11 mouse cellular contexts compared by ENCODE assay signal in the genomic region with DNA sequence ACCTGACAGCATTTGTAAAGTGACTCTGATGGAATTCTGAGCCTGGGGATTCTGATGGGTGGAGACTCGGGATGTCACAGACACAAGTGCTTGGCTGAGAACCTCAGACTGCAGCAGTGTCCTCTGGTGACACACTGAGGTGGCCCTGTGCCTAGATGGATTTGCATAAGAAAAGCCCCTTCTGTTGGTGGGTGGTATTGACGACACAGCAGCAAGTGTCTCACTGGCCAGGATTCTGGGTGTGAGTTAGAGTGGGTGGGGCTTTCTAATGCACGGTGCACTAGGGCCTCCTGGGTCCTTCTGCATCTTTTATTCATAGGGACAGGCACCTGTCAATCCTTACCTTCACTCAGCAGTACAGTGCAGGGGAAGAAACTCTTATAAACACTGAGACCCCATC.
DNase-seq lines count a peak whose midpoint lies in the region; ATAC-seq lines count a peak whose summit lies in the region.
"Had no signal": no experiment of that assay in that cellular context is flagged by ENCODE, and none has a peak within 500 bp of the region (broad histone marks: within the 10 kb centered on the region; RNA-seq: fewer than 3 reads in every experiment).

No protein-coding gene starts in this region.

- H3K9ac ChIP-seq in forebrain, embryonic 12.5 days, result no peak overlapping the region
- no peak overlapping the region for H3K9ac ChIP-seq in hindbrain, embryonic 15.5 days
- H3K9ac ChIP-seq: limb, embryonic 12.5 days had no signal

- H3K4me1 ChIP-seq in forebrain, embryonic 12.5 days, result peaks cover 46% of the 10 kb centered on the region
- peaks cover 77% of the 10 kb centered on the region for H3K4me1 ChIP-seq in hindbrain, embryonic 15.5 days (replicated peaks)

- no peak overlapping the region for H3K27ac ChIP-seq in forebrain, embryonic 12.5 days
- H3K27ac ChIP-seq in hindbrain, embryonic 15.5 days (replicated peaks), result no peak overlapping the region
- H3K27ac ChIP-seq: limb, embryonic 12.5 days had no signal

- 7% methylated on average over 3 of the region's 3 CpGs for WGBS in forebrain, embryonic 12.5 days
- 6% methylated on average over 3 of the region's 3 CpGs for WGBS in hindbrain, embryonic 15.5 days

- peak; percentile 54; the same call in 1 of the 2 replicates for ATAC-seq in forebrain, embryonic 12.5 days (ENCODE audit: low FRiP score)
- ATAC-seq in hindbrain, embryonic 15.5 days (ENCODE audit: low FRiP score, low read depth), result peak; percentile 49; the same call in 1 of the 2 replicates

- peak; percentile 71 for DNase-seq in left cerebral cortex, postnatal 4 days
- DNase-seq in left cerebral cortex, adult 11 months (ENCODE audit: low spot score), result no peak
- peak; percentile 43 for DNase-seq in retina, embryonic 14.5 days (ENCODE audit: low spot score)
- no peak for DNase-seq in heart, postnatal 14 days
- no peak for DNase-seq in right cerebral cortex, postnatal 25 days
- DNase-seq: cerebellum, adult 11-12 months; gastrocnemius, postnatal 25 days; spleen, adult 18-20 months had no signal

- no peaks in the 10 kb centered on the region for H3K36me3 ChIP-seq in forebrain, embryonic 12.5 days (replicated peaks)
- no peaks in the 10 kb centered on the region for H3K36me3 ChIP-seq in hindbrain, embryonic 15.5 days
- H3K36me3 ChIP-seq: limb, embryonic 12.5 days had no signal

- H3K4me3 ChIP-seq in forebrain, embryonic 12.5 days (replicated peaks), result no peak overlapping the region
- H3K4me3 ChIP-seq in hindbrain, embryonic 15.5 days, result no peak overlapping the region
- H3K4me3 ChIP-seq: limb, embryonic 12.5 days had no signal

- no peaks in the 10 kb centered on the region for H3K27me3 ChIP-seq in forebrain, embryonic 12.5 days
- H3K27me3 ChIP-seq in hindbrain, embryonic 15.5 days, result no peaks in the 10 kb centered on the region
- H3K27me3 ChIP-seq: limb, embryonic 12.5 days had no signal

- no peak overlapping the region for H3K4me2 ChIP-seq in forebrain, embryonic 12.5 days
- no peak overlapping the region for H3K4me2 ChIP-seq in hindbrain, embryonic 15.5 days
- H3K4me2 ChIP-seq: limb, embryonic 12.5 days had no signal

- 0 out of 2 replicates have a peak, but pooled peaks cover 10% of the 10 kb centered on the region for H3K9me3 ChIP-seq in forebrain, embryonic 12.5 days
- no peaks in the 10 kb centered on the region for H3K9me3 ChIP-seq in hindbrain, embryonic 15.5 days
- H3K9me3 ChIP-seq: limb, embryonic 12.5 days had no signal

- intact Hi-C loops in left cerebral cortex, postnatal 4 days (cut with DNase I), result no loop called here
- intact Hi-C loops in heart, postnatal 14 days (cut with DNase I), result no loop called here

Comparison
In these comparisons a context has a peak if more than half of its experiments do, and no peak if none do; other contexts are left out.
1. DNase-seq: peak in left cerebral cortex, postnatal 4 days (single experiment) and retina, embryonic 14.5 days (single experiment); none in left cerebral cortex, adult 11 months (single experiment), heart, postnatal 14 days (0 of 2) and right cerebral cortex, postnatal 25 days (single experiment).